Mouse (Mus musculus) T-helper 2 cell (primary cell): Measurements from ENCODE around the gene Nfu1.
"Not testable (repeated sequence)": the region's sequence is repeated elsewhere in the genome, so short reads cannot be mapped to it uniquely, and the experiment has no call there.

Experiments used
- in situ Hi-C: fragments of 300-600 bp; cut with MboI, MseI; formaldehyde crosslinking; loops from one replicate; pipeline ENCODE4 v1.15.1; 2025; ENCODE audit warnings: high pct_unique_total_duplicates

Gene Nfu1

GRCm38 (mm10) chr6:87021791-87022190, 12.8 kb downstream of the Nfu1 start:
- in situ Hi-C loops, result no loop called here

- in situ Hi-C loops, result no loop called here
Observed at GRCm38 (mm10) chr6:87026980-87027379, 17.9 kb downstream of the Nfu1 start.

DNA sequence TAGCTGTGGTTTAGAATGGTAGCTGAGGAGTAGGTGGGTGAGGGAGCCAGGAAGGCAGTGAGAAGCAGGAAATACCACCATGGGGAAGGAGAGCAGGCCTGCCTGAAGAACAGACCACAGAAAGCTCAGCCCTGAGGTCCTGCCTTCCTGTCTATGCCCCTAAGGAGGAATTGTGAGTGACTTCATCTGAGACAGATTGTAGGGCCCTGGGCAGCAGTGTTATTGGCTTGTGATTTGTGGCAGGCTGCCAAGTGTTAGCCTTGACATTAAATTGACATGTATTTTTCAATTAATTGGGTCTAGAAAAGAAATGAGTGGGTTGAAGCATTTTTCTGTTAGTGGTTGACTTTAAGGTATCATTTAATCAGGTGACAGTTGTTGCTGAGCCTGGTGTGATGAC, 19.8 kb downstream of the Nfu1 start:
- in situ Hi-C loops, result no loop called here

GRCm38 (mm10) chr6:87031310-87031709, 22.3 kb downstream of the Nfu1 start:
- in situ Hi-C loops, result not testable (repeated sequence)

DNA sequence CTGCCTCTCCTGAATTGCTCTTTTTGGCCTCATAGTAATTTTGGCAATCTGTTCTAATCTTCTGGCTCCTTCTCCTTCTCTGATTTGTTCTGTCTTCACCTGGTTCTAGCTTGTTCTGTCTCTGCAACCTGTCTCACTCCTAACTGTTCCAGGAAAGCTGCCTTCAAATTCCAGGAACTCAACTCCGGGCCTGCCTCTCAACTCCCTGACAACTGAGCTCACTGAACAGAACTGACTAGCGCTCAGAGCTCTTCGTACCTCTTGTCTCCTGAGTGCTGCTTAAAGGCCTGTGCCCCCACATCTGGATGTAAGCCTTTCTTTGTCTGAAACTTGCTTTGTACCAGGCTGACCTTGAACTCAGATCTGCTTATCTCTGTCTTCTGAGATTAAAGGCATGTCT, 23.4 kb downstream of the Nfu1 start:
- in situ Hi-C loops, result no loop called here

GRCm38 (mm10) chr6:87034395-87034794, 25.4 kb downstream of the Nfu1 start:
- in situ Hi-C loops, result no loop called here

DNA sequence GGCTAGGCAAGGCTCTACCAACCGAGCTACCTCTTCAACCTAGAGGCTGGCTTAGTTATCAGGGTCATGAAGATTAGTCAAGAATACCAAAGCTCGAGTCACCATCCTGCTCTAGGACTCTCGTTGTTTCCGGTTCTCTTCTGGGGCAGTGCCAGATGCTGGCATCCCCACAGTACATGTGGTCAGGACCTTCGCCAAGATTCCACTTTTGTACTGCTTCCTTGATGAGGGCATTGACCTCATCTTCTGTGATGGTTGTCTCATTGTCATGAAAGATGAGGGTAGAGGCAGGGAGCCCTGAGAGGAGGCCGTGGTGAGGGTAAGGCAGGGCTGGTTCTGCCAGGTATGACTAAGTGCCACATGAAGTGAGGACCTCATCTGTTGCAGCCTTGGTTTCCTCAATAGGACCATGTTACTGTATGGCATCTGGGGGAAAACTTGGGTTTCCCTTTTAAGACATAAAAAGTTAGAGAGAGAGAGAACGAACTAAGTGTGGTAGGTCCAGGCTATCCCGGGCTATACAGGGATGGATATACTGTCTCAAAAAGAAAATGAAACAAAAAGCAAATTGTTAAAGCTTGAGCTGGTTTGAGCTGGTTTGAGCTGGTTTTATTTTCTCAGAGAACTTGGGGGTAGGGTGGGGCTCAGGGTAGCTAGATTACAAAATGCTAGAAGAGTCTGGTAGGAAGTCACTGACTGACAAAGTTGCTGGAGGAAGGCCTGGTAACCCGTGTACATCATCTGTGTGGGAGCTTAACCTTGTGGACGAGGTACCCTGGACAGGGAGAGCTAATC, 29.0 kb downstream of the Nfu1 start:
- in situ Hi-C loops, result no loop called here

GRCm38 (mm10) chr6:87039161-87039560, 30.1 kb downstream of the Nfu1 start:
- in situ Hi-C loops, result no loop called here

DNA sequence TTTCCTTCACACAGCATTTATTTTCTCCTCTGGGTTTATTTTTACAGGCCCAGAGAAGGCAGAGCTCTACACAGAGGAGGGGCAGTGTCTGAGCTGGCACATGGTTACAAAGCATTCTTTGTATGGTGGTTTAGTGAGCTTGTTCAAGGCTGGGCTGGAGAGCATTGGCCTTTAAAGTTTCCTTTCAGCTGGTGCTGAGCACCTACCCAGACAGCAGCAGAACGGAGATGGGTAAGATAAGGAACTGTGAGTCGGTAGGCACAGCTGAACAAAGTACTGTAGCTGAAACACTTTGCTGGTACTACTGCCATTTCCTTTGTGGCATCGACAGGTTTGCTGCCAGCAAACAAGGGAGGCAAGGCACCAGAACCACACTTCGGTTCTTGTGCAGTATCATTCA, 31.9 kb downstream of the Nfu1 start:
- in situ Hi-C loops, result no loop called here

DNA sequence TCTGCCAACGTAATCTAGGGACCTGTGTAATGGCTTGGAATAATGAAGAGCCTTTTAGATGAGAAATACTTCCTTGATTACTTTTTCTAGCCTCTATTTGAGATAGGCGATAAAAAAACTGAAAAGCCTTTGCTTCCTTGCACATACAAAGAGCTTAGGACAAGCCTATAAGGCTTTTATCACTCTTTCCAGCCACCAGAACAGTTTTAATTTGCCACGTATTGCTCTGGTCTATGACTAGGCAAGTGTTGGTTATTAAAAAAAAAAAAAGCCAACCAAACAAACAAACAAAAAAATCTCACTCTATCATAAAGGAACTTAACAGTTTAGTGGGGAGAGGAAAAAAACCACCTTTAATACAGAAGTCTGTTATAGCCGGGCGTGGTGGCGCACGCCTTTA, 32.4 kb downstream of the Nfu1 start:
- in situ Hi-C loops, result no loop called here

DNA sequence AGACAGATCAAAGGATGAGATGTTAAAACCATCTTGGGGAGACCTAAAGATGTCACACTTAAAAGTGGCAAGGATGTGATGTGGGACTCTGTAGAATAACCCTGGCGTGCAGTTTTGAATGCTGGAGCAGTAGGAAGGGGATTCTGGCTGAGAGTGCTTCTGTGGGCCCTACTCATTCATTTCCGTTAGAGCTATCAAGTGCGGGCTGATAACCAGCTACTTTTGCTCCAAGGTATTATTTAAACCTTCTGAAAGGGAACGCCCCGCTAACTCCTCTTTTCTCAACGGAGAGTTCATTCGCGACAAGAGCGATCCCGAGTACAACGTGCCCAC, 32.9 kb downstream of the Nfu1 start:
- in situ Hi-C loops, result no loop called here

DNA sequence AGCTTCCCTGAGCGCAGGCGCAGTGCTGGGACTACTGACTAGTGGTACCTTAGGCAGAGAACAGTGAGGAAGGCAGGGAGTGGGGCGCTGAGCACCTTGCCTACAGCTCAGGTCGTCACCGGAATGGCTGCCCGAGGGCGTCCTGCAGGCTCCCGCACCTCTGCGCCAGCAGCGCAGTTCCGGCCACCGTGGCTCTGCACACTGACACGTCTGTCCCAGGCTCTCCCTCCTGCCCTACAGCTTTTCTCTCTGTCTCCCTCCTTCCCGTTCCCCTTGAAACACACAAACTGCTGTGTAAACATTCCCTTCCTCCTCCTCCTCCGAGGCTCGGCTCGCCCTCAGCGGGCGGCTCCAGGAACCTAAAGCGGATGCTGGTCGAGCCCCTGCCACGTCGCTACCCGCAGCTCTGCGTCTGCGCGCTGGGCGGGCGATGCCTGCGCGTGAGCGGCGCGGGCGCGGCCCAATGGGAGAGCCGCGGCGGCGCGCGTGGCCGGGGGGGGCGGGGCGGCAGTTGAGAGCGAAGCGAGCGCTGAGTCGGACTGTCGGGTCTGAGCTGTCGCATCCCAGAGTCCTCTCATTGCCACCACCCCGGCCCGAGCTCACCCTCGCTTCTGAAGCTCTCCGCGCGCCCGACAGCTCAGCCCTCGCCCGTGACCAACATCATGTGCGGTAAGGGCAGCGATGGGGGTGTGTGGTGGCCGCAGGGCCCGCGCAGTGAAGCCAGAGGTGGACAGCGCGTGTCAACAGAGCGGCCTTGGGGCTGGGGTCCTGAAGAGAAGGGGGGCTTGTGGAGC, 33.5 kb downstream of the Nfu1 start, which contains the start of gene Gfpt1:
Gfpt1 (plus strand) TSS at position 510 of the 794 bp plus-strand sequence.
- in situ Hi-C loops, result no loop called here

DNA sequence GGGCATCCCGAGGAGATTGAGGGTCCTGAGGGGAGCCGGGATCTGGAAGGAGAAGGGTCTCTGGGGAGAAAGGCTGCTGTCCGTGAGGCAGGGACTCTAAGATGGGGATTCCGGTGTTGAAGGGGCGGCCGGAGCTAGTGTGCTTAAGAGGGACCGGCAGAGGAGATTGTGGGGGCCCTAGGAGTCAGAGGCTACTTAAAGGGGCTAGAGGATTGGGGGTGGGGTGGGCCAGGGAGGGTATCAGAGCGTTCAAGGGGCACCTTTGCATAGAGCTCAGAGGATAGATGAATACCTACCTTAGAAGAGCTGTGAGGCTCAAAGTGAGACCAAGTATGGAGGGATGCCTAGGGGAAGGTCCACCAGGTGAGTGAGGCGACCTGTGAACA, 34.1 kb downstream of the Nfu1 start:
- in situ Hi-C loops, result no loop called here

DNA sequence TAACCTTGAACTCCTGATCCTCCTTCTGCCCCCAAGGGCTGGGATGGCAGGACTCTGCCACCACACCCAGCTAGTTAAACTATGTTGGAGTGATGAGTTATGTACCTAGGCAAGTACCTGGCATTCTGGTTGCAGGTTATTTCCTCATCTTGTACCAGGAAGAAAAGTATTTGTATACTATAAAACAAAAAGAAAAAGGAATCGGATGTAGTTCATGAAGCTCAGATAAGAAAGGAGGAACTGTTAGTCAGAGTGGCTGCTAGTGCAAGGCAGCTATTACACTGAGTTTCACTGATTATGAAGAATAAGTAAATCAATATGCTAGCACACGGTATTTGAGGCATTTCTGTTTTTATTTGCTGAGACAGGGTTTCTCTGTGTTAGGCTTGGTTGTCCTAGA, 35.9 kb downstream of the Nfu1 start:
- in situ Hi-C loops, result no loop called here

- in situ Hi-C loops, result no loop called here
Observed at GRCm38 (mm10) chr6:87045507-87045906, 36.5 kb downstream of the Nfu1 start.

DNA sequence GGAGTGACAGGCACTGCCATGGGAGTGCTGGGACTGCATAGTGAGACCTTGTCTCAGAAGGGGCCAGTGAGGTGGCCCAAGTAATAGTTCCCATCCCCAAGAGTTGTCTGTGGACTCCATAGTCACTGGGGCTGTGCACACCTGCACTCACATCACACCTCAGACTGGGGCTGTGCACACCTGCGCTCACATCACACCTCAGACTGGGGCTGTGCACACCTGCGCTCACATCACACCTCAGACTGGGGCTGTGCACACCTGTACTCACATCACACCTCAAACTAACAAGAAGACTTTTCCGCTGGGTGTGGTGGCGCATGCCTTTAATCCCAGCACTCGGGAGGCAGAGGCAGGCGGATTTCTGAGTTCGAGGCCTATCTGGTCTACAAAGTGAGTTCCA, 39.7 kb downstream of the Nfu1 start:
- in situ Hi-C loops, result not testable (repeated sequence)

- in situ Hi-C loops, result no loop called here
Observed at GRCm38 (mm10) chr6:87051886-87052425, 42.9 kb downstream of the Nfu1 start.

- in situ Hi-C loops, result no loop called here
Observed at GRCm38 (mm10) chr6:87054193-87054592, 45.2 kb downstream of the Nfu1 start.

- in situ Hi-C loops, result no loop called here
Observed at GRCm38 (mm10) chr6:87059754-87060153, 50.7 kb downstream of the Nfu1 start.

GRCm38 (mm10) chr6:87063586-87063985, 54.5 kb downstream of the Nfu1 start:
- in situ Hi-C loops, result no loop called here

GRCm38 (mm10) chr6:87068209-87068608, 59.2 kb downstream of the Nfu1 start:
- in situ Hi-C loops, result no loop called here

DNA sequence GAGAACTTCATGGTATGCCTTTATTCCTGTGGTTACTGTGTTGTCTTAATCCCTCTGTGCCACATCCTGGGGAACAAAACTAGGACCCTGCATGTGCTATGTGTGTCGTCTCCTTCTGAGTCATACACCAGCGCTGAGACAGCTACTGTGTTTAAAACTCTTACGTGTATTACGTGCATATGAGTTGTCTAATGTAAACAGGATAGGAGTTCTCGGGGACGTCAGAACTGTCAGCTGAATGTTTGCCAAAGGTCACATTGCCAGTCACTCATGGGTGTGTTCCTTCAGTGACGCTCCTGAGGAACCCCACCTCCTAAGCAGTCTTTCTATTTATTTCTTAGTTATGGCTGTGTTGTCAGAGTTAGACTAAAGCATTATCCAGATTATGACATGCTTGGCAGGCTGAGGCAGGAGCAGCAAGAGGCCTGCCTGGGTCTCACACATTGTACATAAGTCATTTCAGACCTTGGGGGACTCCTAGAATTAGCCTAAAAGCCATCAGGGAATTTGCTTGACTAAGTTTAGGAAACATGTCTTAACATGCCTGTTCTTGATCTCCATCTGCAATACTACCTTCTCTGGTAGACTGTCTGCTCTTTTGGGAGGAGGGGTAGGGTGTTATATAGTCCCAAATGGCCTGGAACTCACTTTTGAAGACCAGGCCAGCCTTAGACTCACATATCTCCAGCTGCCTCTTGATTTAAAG, 60.3 kb downstream of the Nfu1 start:
- in situ Hi-C loops, result no loop called here
